Mouse (Mus musculus) ES-Bruce4 (cell line): Measurements from ENCODE around the gene Cpvl.

Source experiments
- EP300 ChIP-seq: IDR thresholded peaks from 2 replicates; pipeline ENCODE4 v1.6.1; 2011; ENCODE audit warnings: low read depth, low read length; ENCODE audit not compliant: insufficient read depth
- POLR2A ChIP-seq: IDR thresholded peaks from one replicate; pipeline ENCODE4 v1.8.1; 2011; ENCODE audit warnings: low read length; ENCODE audit not compliant: insufficient read depth

GRCm38 (mm10) chr6:53913151-53913550 is 65.3 kb downstream of the Cpvl start:
- TF ChIP-seq EP300 (no peak), POLR2A (no peak)
